Mouse (Mus musculus): ENCODE measurements around the gene Cpa4. TPM values are rescaled to one million over a fixed set of nuclear protein-coding genes. Genes with fewer than 3 reads are reported as not detected.

Gene Cpa4
- total RNA-seq (2012; rRNA removed) (not detected in 2 replicates), total RNA-seq (2014; rRNA removed) (not detected in 2 replicates), polyA plus RNA-seq (2012; ENCODE audit: insufficient read length, low read depth) (not detected in 2 replicates)

- in situ Hi-C loops (cut with MboI; ENCODE audit: low pct_ligation_motif_present, low pct_unique_long_range_greater_than_20kb, low sequenced_read_pairs): no loop called here
- no peaks in the 10 kb centered on the region for H3K27me3 ChIP-seq (replicated peaks)
These were observed at the start of gene Cpa4 for GRCm38 (mm10) chr6:30568069-30568468. Cpa4 (plus strand) TSS chr6:30568369.

DNA sequence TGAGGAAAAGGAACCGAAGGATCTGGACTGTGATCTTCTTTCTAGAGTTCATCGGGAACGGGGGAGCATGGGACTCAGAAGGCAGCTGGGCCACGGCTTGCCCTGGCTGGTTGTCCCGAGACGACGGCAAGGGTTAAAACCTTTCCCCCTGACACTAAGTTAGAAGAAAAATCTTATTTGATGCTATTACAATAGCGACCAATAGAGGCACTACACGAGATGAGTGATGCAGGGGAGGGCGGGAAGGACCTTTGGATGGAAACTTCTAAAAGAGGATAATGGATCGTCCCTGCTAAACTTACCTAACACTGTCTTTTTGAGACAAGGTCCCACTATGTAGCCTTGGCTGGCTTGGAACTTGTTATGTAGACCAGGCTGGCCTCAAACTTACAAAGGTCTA lies 47.8 kb upstream of the Cpa4 start:
- Histone ChIP-seq H3K27ac (ENCODE audit: insufficient read depth, low read depth) (no peak overlapping the region), H3K36me3 (replicated peaks in 1 of 2; ENCODE audit: control insufficient read depth in 1 of 2, insufficient read depth in 1 of 2, low read length in 1 of 2) (no peaks in the 10 kb centered on the region), H3K9ac (ENCODE audit: insufficient read depth, low read depth) (no peak overlapping the region), H3K4me3 (replicated peaks in 1 of 3; ENCODE audit: low read depth in 2 of 3, low read length in 2 of 3, poor library complexity in 1 of 3) (no peak overlapping the region), H3K27me3 (replicated peaks) (no peaks in the 10 kb centered on the region), H3K9me3 (replicated peaks; ENCODE audit: low read length) (no peaks in the 10 kb centered on the region), H3K4me1 (ENCODE audit: control insufficient read depth in 1 of 2, insufficient read depth in 2 of 2) (no peaks in the 10 kb centered on the region), H3K79me2 (replicated peaks; ENCODE audit: control insufficient read depth, extremely low read depth, insufficient read depth, poor library complexity, severe bottlenecking) (no peaks in the 10 kb centered on the region), H3K4me2 (ENCODE audit: insufficient read depth, low read depth, poor library complexity, severe bottlenecking) (peak overlapping the region; percentile 57; the same call in 1 of the 2 replicates)
- in situ Hi-C loops (cut with MboI; ENCODE audit: low pct_ligation_motif_present, low pct_unique_long_range_greater_than_20kb, low sequenced_read_pairs) (loop anchor here (10.0 kb wide), 1 partner anchor 464 kb away; no protein-coding TSS in a partner anchor), dilution Hi-C loops (cut with MboI; ENCODE audit: extremely low pct_ligation_motif_present, extremely low pct_unique_long_range_greater_than_20kb, low sequenced_read_pairs) (no loop called here)
- DNase-seq (ENCODE audit: extremely low read depth): no peak
- TF ChIP-seq ELF1 (IDR thresholded peaks at IDR 0.05; ENCODE audit: low read depth, low read length): no peak
- TF ChIP-seq USF1 (IDR thresholded peaks at IDR 0.05; ENCODE audit: low read depth, low read length): no peak
- no peak for TF ChIP-seq KAT2A (IDR thresholded peaks at IDR 0.05; ENCODE audit: insufficient replicate concordance, low read length)
- TF ChIP-seq CTCF (conservative IDR thresholded peaks at IDR 0.05 in 1 of 2, IDR thresholded peaks at IDR 0.05 in 1 of 2; ENCODE audit: low read depth in 2 of 2, low read length in 2 of 2): peak in 1 of 2 experiments; percentile 45; a peak in 2 of 4 replicates
- no peak for TF ChIP-seq ZKSCAN1 (IDR thresholded peaks at IDR 0.05; ENCODE audit: borderline replicate concordance, low read depth, low read length)
- TF ChIP-seq CHD2 (IDR thresholded peaks at IDR 0.05; ENCODE audit: low read length): no peak

More at GRCm38 (mm10) chr6:30568069-30568468, at the start of gene Cpa4:
- no peak for TF ChIP-seq NELFE (IDR thresholded peaks at IDR 0.05; ENCODE audit: low read depth, low read length)
- TF ChIP-seq RCOR1 (conservative IDR thresholded peaks at IDR 0.05; ENCODE audit: low read depth, low read length): no peak
- TF ChIP-seq MAX (IDR thresholded peaks at IDR 0.05; ENCODE audit: low read length): no peak
- no peak for TF ChIP-seq MEF2A (IDR thresholded peaks at IDR 0.05; ENCODE audit: borderline replicate concordance, low read depth, low read length)
- TF ChIP-seq MYC (IDR thresholded peaks at IDR 0.05; ENCODE audit: low read depth, low read length): no peak
- no peak for TF ChIP-seq RAD21 (IDR thresholded peaks at IDR 0.05; ENCODE audit: low read depth, low read length)
- no peak for TF ChIP-seq UBTF (IDR thresholded peaks at IDR 0.05; ENCODE audit: low read depth, low read length)
- no peak for TF ChIP-seq POLR2AphosphoS2 (IDR thresholded peaks at IDR 0.05; ENCODE audit: low read depth, low read length)
- no peak for TF ChIP-seq MAFK (IDR thresholded peaks at IDR 0.05; ENCODE audit: insufficient replicate concordance, low read length)
- TF ChIP-seq SMC3 (IDR thresholded peaks at IDR 0.05; ENCODE audit: low read depth, low read length): no peak
- TF ChIP-seq ZC3H11A (IDR thresholded peaks at IDR 0.05; ENCODE audit: low read depth, low read length): no peak
- no peak for TF ChIP-seq ELF1 (IDR thresholded peaks at IDR 0.05; ENCODE audit: low read depth, low read length)
- no peak for TF ChIP-seq USF2 (conservative IDR thresholded peaks at IDR 0.05; ENCODE audit: low read depth, low read length)
- no peak for TF ChIP-seq GABPA (IDR thresholded peaks at IDR 0.05; ENCODE audit: insufficient replicate concordance, low read depth, low read length)
- no peak for TF ChIP-seq SIN3A (IDR thresholded peaks at IDR 0.05; ENCODE audit: low read length)
- TF ChIP-seq USF1 (IDR thresholded peaks at IDR 0.05; ENCODE audit: low read depth, low read length): no peak
- TF ChIP-seq CHD1 (IDR thresholded peaks at IDR 0.05; ENCODE audit: low read depth, low read length): no peak
- no peak for TF ChIP-seq ZKSCAN1 (IDR thresholded peaks at IDR 0.05; ENCODE audit: borderline replicate concordance, low read depth, low read length)
- no peak for TF ChIP-seq KAT2A (IDR thresholded peaks at IDR 0.05; ENCODE audit: insufficient replicate concordance, low read length)
- Histone ChIP-seq H3K4me1 (ENCODE audit: control insufficient read depth in 1 of 2, insufficient read depth in 2 of 2) (no peaks in the 10 kb centered on the region), H3K4me3 (replicated peaks in 1 of 3; ENCODE audit: low read depth in 2 of 3, low read length in 2 of 3, poor library complexity in 1 of 3) (no peak within 1 kb of the TSS), H3K27ac (ENCODE audit: insufficient read depth, low read depth) (no peak within 1 kb of the TSS), H3K9me3 (replicated peaks; ENCODE audit: low read length) (no peaks in the 10 kb centered on the region), H3K36me3 (replicated peaks in 1 of 2; ENCODE audit: control insufficient read depth in 1 of 2, insufficient read depth in 1 of 2, low read length in 1 of 2) (no peaks in the 10 kb centered on the region), H3K79me2 (replicated peaks; ENCODE audit: control insufficient read depth, extremely low read depth, insufficient read depth, poor library complexity, severe bottlenecking) (no peaks in the 10 kb centered on the region), H3K9ac (ENCODE audit: insufficient read depth, low read depth) (no peak within 1 kb of the TSS), H3K4me2 (ENCODE audit: insufficient read depth, low read depth, poor library complexity, severe bottlenecking) (no peak within 1 kb of the TSS)
- dilution Hi-C loops (cut with MboI; ENCODE audit: extremely low pct_ligation_motif_present, extremely low pct_unique_long_range_greater_than_20kb, low sequenced_read_pairs): no loop called here
- DNase-seq (ENCODE audit: extremely low read depth): no peak
